8 mouse cellular contexts compared by ENCODE assay signal in the genomic region with DNA sequence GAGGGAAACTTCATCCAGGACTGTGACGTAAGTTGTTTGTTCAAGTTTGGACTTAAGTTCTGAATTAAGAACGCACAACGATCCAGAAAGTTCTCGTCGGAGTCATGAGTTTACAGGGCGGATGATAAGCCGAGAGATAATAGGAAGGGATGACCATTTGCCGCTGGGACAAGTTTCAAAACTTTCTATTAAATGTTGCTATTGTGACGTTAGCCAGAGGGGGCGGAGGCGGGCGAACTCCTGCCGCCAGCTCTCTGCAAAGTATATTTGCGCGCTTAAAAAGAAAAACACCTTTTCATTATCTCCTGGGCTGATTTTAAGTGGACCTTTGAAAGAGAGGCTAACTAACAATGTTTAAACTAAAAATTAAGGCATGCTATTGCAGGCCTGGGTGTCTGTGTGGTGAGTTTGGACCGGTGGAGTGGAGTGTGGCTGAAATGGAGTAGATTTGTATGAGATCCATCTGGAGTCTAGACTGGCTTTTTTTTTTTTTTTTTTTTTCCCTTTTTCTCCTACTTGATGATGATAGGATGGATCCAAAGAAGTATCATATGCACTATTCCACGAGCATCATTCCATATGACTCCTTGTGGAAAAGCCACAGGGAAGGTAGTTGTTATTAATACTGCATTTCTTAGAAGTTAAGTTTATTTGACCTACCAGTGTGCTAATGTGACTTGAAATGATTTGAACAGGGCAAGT. TPM values are rescaled to one million over a fixed set of nuclear protein-coding genes. Genes with fewer than 3 reads are reported as not detected.
A peak's percentile ranks its signal among the peaks of the same experiment; 100 is the strongest.
DNase-seq lines count a peak whose midpoint lies in the region; ATAC-seq and TF ChIP-seq lines count a peak whose summit lies in the region.

No protein-coding gene starts in this region.

- H3K9me3 ChIP-seq in G1E (replicated peaks): no peaks in the 10 kb centered on the region
- no peaks in the 10 kb centered on the region for H3K9me3 ChIP-seq in heart, embryonic 10.5 days
- H3K9me3 ChIP-seq in lung, embryonic 14.5 days (ENCODE audit: low read depth, low read length): no peaks in the 10 kb centered on the region
- H3K9me3 ChIP-seq in neural tube, embryonic 13.5 days: no peaks in the 10 kb centered on the region

- peak overlapping the region; percentile 76 for H3K9ac ChIP-seq in lung, embryonic 14.5 days
- H3K9ac ChIP-seq in neural tube, embryonic 13.5 days: peak overlapping the region; percentile 77

- TF ChIP-seq CTCF in G1E (IDR thresholded peaks at IDR 0.05; ENCODE audit: low read depth, low read length): no peak
- TF ChIP-seq CTCF in kidney, adult 2 months (conservative IDR thresholded peaks at IDR 0.05; ENCODE audit: insufficient read depth, insufficient read length, low read depth, low read length): peak; percentile 29
- peak; percentile 53 for TF ChIP-seq CTCF in lung, embryonic 14.5 days (IDR thresholded peaks at IDR 0.05; ENCODE audit: low read depth)

- peaks cover 5% of the 10 kb centered on the region for H3K36me3 ChIP-seq in G1E (replicated peaks)
- peaks cover 3% of the 10 kb centered on the region; the same call in 1 of the 2 replicates for H3K36me3 ChIP-seq in heart, embryonic 10.5 days
- no peaks in the 10 kb centered on the region for H3K36me3 ChIP-seq in kidney, adult 2 months (ENCODE audit: control insufficient read depth, insufficient read depth, low read length)
- H3K36me3 ChIP-seq in lung, embryonic 14.5 days (ENCODE audit: insufficient read depth): no peaks in the 10 kb centered on the region
- no peaks in the 10 kb centered on the region for H3K36me3 ChIP-seq in neural tube, embryonic 13.5 days

- DNase-seq in B cell, adult 2 months: peak; percentile 73 to 76
- DNase-seq in G1E (ENCODE audit: low spot score): peak; percentile 19
- DNase-seq in embryo, embryonic 11.5 days (ENCODE audit: low read depth, low spot score): peak; percentile 37
- no peak for DNase-seq in heart, embryonic 10.5 days (ENCODE audit: low spot score)
- DNase-seq in kidney, adult 2 months: peak; percentile 63
- peak; percentile 84 for DNase-seq in lung, embryonic 14.5 days
- DNase-seq in urinary bladder, postnatal 36 days (ENCODE audit: low spot score in 2 of 2): peak; percentile 20 to 51

- peak overlapping the region; percentile 99 for H3K4me3 ChIP-seq in G1E (ENCODE audit: low read depth, low read length)
- peak overlapping the region; percentile 91 for H3K4me3 ChIP-seq in heart, embryonic 10.5 days
- H3K4me3 ChIP-seq in kidney, adult 2 months (ENCODE audit: insufficient read depth, low read depth, low read length): peak overlapping the region; percentile 96
- H3K4me3 ChIP-seq in lung, embryonic 14.5 days (ENCODE audit: low read depth, low read length): peak overlapping the region; percentile 71
- peak overlapping the region; percentile 77 for H3K4me3 ChIP-seq in neural tube, embryonic 13.5 days

- H3K4me1 ChIP-seq in G1E (ENCODE audit: insufficient read depth, low read depth, low read length): peaks cover 14% of the 10 kb centered on the region
- no peaks in the 10 kb centered on the region for H3K4me1 ChIP-seq in heart, embryonic 10.5 days
- peaks cover 6% of the 10 kb centered on the region for H3K4me1 ChIP-seq in kidney, adult 2 months (ENCODE audit: control insufficient read depth, insufficient read depth, low read length)
- peaks cover 8% of the 10 kb centered on the region; the same call in 1 of the 2 replicates for H3K4me1 ChIP-seq in lung, embryonic 14.5 days (ENCODE audit: insufficient read depth)
- peaks cover 16% of the 10 kb centered on the region; the same call in 1 of the 2 replicates for H3K4me1 ChIP-seq in neural tube, embryonic 13.5 days (replicated peaks)

- peak overlapping the region; percentile 96 for H3K27ac ChIP-seq in heart, embryonic 10.5 days
- H3K27ac ChIP-seq in kidney, adult 2 months (ENCODE audit: insufficient read depth, low read depth, low read length): peak overlapping the region; percentile 24; the same call in 1 of the 2 replicates
- H3K27ac ChIP-seq in lung, embryonic 14.5 days (ENCODE audit: low read depth): peak overlapping the region; percentile 75
- peak overlapping the region; percentile 59 for H3K27ac ChIP-seq in neural tube, embryonic 13.5 days (replicated peaks)

- TF ChIP-seq POLR2A in kidney, adult 2 months (IDR thresholded peaks at IDR 0.05; ENCODE audit: low read depth, low read length): no peak

- H3K27me3 ChIP-seq in G1E (ENCODE audit: insufficient read depth, low read length): no peaks in the 10 kb centered on the region
- no peaks in the 10 kb centered on the region for H3K27me3 ChIP-seq in heart, embryonic 10.5 days (ENCODE audit: insufficient read depth, poor library complexity, severe bottlenecking)
- H3K27me3 ChIP-seq in kidney, adult 2 months (replicated peaks; ENCODE audit: control insufficient read depth, insufficient read depth, low read length): no peaks in the 10 kb centered on the region; the same call in 1 of the 2 replicates
- no peaks in the 10 kb centered on the region for H3K27me3 ChIP-seq in lung, embryonic 14.5 days (ENCODE audit: insufficient read depth, low read length)
- H3K27me3 ChIP-seq in neural tube, embryonic 13.5 days: no peaks in the 10 kb centered on the region

- peak overlapping the region; percentile 62 for H3K4me2 ChIP-seq in lung, embryonic 14.5 days
- peak overlapping the region; percentile 88 for H3K4me2 ChIP-seq in neural tube, embryonic 13.5 days

- peak; percentile 74 for ATAC-seq in G1E (ENCODE audit: extremely low read depth, insufficient number of reproducible peaks, low FRiP score, poor library complexity, severe bottlenecking)
- ATAC-seq in lung, embryonic 14.5 days (ENCODE audit: insufficient read depth): peak; percentile 45
- 0 out of 2 replicates have a peak, but pooled peaks have one; percentile 24 for ATAC-seq in neural tube, embryonic 13.5 days (ENCODE audit: low read depth)

- 5% methylated on average over 17 of the region's 17 CpGs for WGBS in heart, embryonic 10.5 days
- WGBS in kidney, adult 2 months: 3% methylated on average over 17 of the region's 17 CpGs
- 2% methylated on average over 17 of the region's 17 CpGs for WGBS in lung, embryonic 14.5 days
- 4% methylated on average over 17 of the region's 17 CpGs for WGBS in neural tube, embryonic 13.5 days

RNA-seq across cellular contexts. Expression of gene Pi4k2b, which starts 0.9 kb away (rescaled TPM):
- total RNA-seq in G1E (2014; fragmentation: Nextera tagmentation) (38.1 and 49.1 TPM in 2 replicates), G1E (2017) (74.7 and 79.9 TPM in 2 replicates)
- 22.7 and 32.5 TPM in 2 replicates for polyA plus RNA-seq in G1E (2012)
- 9.8 and 14.4 TPM in 2 replicates for polyA plus RNA-seq in heart, embryonic 10.5 days (2016; fragmentation: Nextera tagmentation; extraction: Ambion mirVana)
- polyA plus RNA-seq in kidney, adult 2 months (2012; rRNA removed): 8.5 and 10.4 TPM in 2 replicates
- polyA plus RNA-seq in lung, embryonic 14.5 days (2014; fragmentation: Nextera tagmentation; extraction: Ambion mirVana): 34.6 and 36.7 TPM in 2 replicates
- 7.5 and 7.8 TPM in 2 replicates for polyA plus RNA-seq in neural tube, embryonic 13.5 days (2015; fragmentation: Nextera tagmentation; extraction: Ambion mirVana)

RNA-seq across cellular contexts. Expression of gene Zcchc4, which starts 32.9 kb away (rescaled TPM):
- total RNA-seq in G1E (2014; fragmentation: Nextera tagmentation) (76.8 and 87.4 TPM in 2 replicates), G1E (2017) (48.1 and 51.1 TPM in 2 replicates)
- polyA plus RNA-seq in G1E (2012): 12.4 and 13.1 TPM in 2 replicates
- 13.2 and 14.7 TPM in 2 replicates for polyA plus RNA-seq in heart, embryonic 10.5 days (2016; fragmentation: Nextera tagmentation; extraction: Ambion mirVana)
- polyA plus RNA-seq in kidney, adult 2 months (2012; rRNA removed): 6.3 and 6.5 TPM in 2 replicates
- 16.1 and 17.5 TPM in 2 replicates for polyA plus RNA-seq in lung, embryonic 14.5 days (2014; fragmentation: Nextera tagmentation; extraction: Ambion mirVana)
- polyA plus RNA-seq in neural tube, embryonic 13.5 days (2015; fragmentation: Nextera tagmentation; extraction: Ambion mirVana): 10.9 and 11.4 TPM in 2 replicates

Comparison
In these comparisons a context has a peak if more than half of its experiments do, and no peak if none do; other contexts are left out.
1. ATAC-seq: peak in every context shown above with its lines; median percentile 74 in G1E; 45 in lung, embryonic 14.5 days; 24 in neural tube, embryonic 13.5 days.
2. H3K27ac ChIP-seq: peak in every context shown above with its lines; median percentile 96 in heart, embryonic 10.5 days; 75 in lung, embryonic 14.5 days; 59 in neural tube, embryonic 13.5 days; 24 in kidney, adult 2 months.